Mouse (Mus musculus): ENCODE data around the gene Ceacam16.

Gene Ceacam16

GRCm38 (mm10) chr7:19843561-19843960 is 17.5 kb downstream of the Ceacam16 start:
- peak; percentile 50 for DNase-seq (ENCODE audit: low read depth, low spot score)

GRCm38 (mm10) chr7:19842885-19843504 is 18.1 kb downstream of the Ceacam16 start:
- no peak for DNase-seq (ENCODE audit: low read depth, low spot score)

- DNase-seq (ENCODE audit: low read depth, low spot score), result no peak
Observed at GRCm38 (mm10) chr7:19841686-19842413, 19.2 kb downstream of the Ceacam16 start.

- DNase-seq (ENCODE audit: low read depth, low spot score), result no peak
Observed at GRCm38 (mm10) chr7:19840936-19841335, 20.2 kb downstream of the Ceacam16 start.

- no peak for DNase-seq (ENCODE audit: low read depth, low spot score)
Observed at GRCm38 (mm10) chr7:19840371-19840770, 20.7 kb downstream of the Ceacam16 start.

GRCm38 (mm10) chr7:19836843-19837242 is 24.3 kb downstream of the Ceacam16 start:
- DNase-seq (ENCODE audit: low read depth, low spot score), result no peak

GRCm38 (mm10) chr7:19834055-19834454 is 27.0 kb downstream of the Ceacam16 start:
- DNase-seq (ENCODE audit: low read depth, low spot score), result no peak

- peak; percentile 59 for DNase-seq (ENCODE audit: low read depth, low spot score)
Observed at GRCm38 (mm10) chr7:19831837-19832236, 29.3 kb downstream of the Ceacam16 start.

GRCm38 (mm10) chr7:19830682-19831156 is 30.4 kb downstream of the Ceacam16 start:
- DNase-seq (ENCODE audit: low read depth, low spot score), result peak; percentile 94

- DNase-seq (ENCODE audit: low read depth, low spot score), result no peak
Observed at GRCm38 (mm10) chr7:19829694-19830093, 31.4 kb downstream of the Ceacam16 start.

GRCm38 (mm10) chr7:19826756-19827155 is 34.3 kb downstream of the Ceacam16 start:
- DNase-seq (ENCODE audit: low read depth, low spot score), result no peak

- DNase-seq (ENCODE audit: low read depth, low spot score), result peak; percentile 83
Observed at GRCm38 (mm10) chr7:19824182-19824973, 36.7 kb downstream of the Ceacam16 start.

GRCm38 (mm10) chr7:19823256-19824181 is 37.6 kb downstream of the Ceacam16 start:
- DNase-seq (ENCODE audit: low read depth, low spot score), result no peak

- DNase-seq (ENCODE audit: low read depth, low spot score), result peak; percentile 52
Observed at GRCm38 (mm10) chr7:19822604-19823058, 38.5 kb downstream of the Ceacam16 start, which contains the start of gene Bcl3. TSS of gene Bcl3 (minus strand) at chr7:19822770.

- no peak for DNase-seq (ENCODE audit: low read depth, low spot score)
Observed at GRCm38 (mm10) chr7:19822193-19822592, 38.9 kb downstream of the Ceacam16 start.

GRCm38 (mm10) chr7:19821633-19822032 is 39.5 kb downstream of the Ceacam16 start:
- no peak for DNase-seq (ENCODE audit: low read depth, low spot score)

GRCm38 (mm10) chr7:19820347-19821048 is 40.6 kb downstream of the Ceacam16 start:
- DNase-seq (ENCODE audit: low read depth, low spot score), result no peak

- DNase-seq (ENCODE audit: low read depth, low spot score), result no peak
Observed at GRCm38 (mm10) chr7:19818875-19819274, 42.2 kb downstream of the Ceacam16 start.

- peak; percentile 55 for DNase-seq (ENCODE audit: low read depth, low spot score)
Observed at GRCm38 (mm10) chr7:19818440-19818839, 42.7 kb downstream of the Ceacam16 start.

- peak; percentile 80 for DNase-seq (ENCODE audit: low read depth, low spot score)
Observed at GRCm38 (mm10) chr7:19817382-19818105, 43.6 kb downstream of the Ceacam16 start.

All from skeletal muscle tissue, adult 2 months (tissue).